Mouse (Mus musculus) megakaryocyte-erythroid progenitor cell, adult 5-6 weeks (primary cell): ENCODE results near the gene Skap1. TPM values are rescaled to one million over a fixed set of nuclear protein-coding genes. Genes with fewer than 3 reads are reported as not detected.
A peak's percentile ranks its signal among the peaks of the same experiment; 100 is the strongest.

Experiments
- ATAC-seq: replicated peaks from 2 replicates; pipeline ENCODE4 v1.8.0; 2016; ENCODE audit warnings: mild to moderate bottlenecking, inconsistent platforms; ENCODE audit not compliant: severe bottlenecking, poor library complexity, low FRiP score, low TSS enrichment
- total RNA-seq, 2 experiments: library from RNA; stranded (forward) in 1 of 2; stranded (reverse) in 1 of 2; fragments of 200-1000, 215-1000 nt in 1 of 2; fragments of >200 nt in 1 of 2; fragmentation: Nextera tagmentation in 1 of 2; gene quantifications; 2 replicates each; pipeline ENCODE4 v1.2.3; 2014 to 2017

Skap1 gene
- total RNA-seq, 2 experiments from 2014 or later, result 2.7 to 3.7 TPM

GRCm38 (mm10) chr11:96462191-96462752, 2.1 kb upstream of the Skap1 start:
- no peak for ATAC-seq

GRCm38 (mm10) chr11:96464716-96465060, 295 bp downstream of the Skap1 start:
- no peak for ATAC-seq

GRCm38 (mm10) chr11:96465426-96466056, 1.1 kb downstream of the Skap1 start:
- no peak for ATAC-seq

- no peak for ATAC-seq
Observed at GRCm38 (mm10) chr11:96466382-96466781, 2.0 kb downstream of the Skap1 start.

GRCm38 (mm10) chr11:96466987-96467386, 2.6 kb downstream of the Skap1 start:
- ATAC-seq, result no peak

GRCm38 (mm10) chr11:96468048-96468745, 3.8 kb downstream of the Skap1 start:
- no peak for ATAC-seq

- no peak for ATAC-seq
Observed at GRCm38 (mm10) chr11:96482711-96483110, 18.3 kb downstream of the Skap1 start.

GRCm38 (mm10) chr11:96483179-96483578, 18.8 kb downstream of the Skap1 start:
- ATAC-seq, result no peak

- no peak for ATAC-seq
Observed at GRCm38 (mm10) chr11:96498481-96498880, 34.1 kb downstream of the Skap1 start.

GRCm38 (mm10) chr11:96501042-96501441, 36.6 kb downstream of the Skap1 start:
- no peak for ATAC-seq

- no peak for ATAC-seq
Observed at GRCm38 (mm10) chr11:96502948-96503347, 38.6 kb downstream of the Skap1 start.

GRCm38 (mm10) chr11:96504509-96505119, 40.2 kb downstream of the Skap1 start:
- no peak for ATAC-seq

- 0 out of 2 replicates have a peak, but pooled peaks have one; percentile 50 for ATAC-seq
Observed at GRCm38 (mm10) chr11:96505841-96506240, 41.4 kb downstream of the Skap1 start.

- ATAC-seq, result no peak
Observed at GRCm38 (mm10) chr11:96515164-96515563, 50.8 kb downstream of the Skap1 start.

- no peak for ATAC-seq
Observed at GRCm38 (mm10) chr11:96524541-96524940, 60.1 kb downstream of the Skap1 start.

- ATAC-seq, result no peak
Observed at GRCm38 (mm10) chr11:96526137-96526621, 61.8 kb downstream of the Skap1 start.

GRCm38 (mm10) chr11:96531757-96532433, 67.5 kb downstream of the Skap1 start:
- ATAC-seq, result no peak

- ATAC-seq, result no peak
Observed at GRCm38 (mm10) chr11:96534531-96534930, 70.1 kb downstream of the Skap1 start.

- no peak for ATAC-seq
Observed at GRCm38 (mm10) chr11:96536146-96536545, 71.8 kb downstream of the Skap1 start.

GRCm38 (mm10) chr11:96542003-96542402, 77.6 kb downstream of the Skap1 start:
- ATAC-seq, result no peak
